Mouse (Mus musculus): Measurements from ENCODE around the gene Aarsd1. TPM values are rescaled to one million over a fixed set of nuclear protein-coding genes. Genes with fewer than 3 reads are reported as not detected.
"Not testable (repeated sequence)": the region's sequence is repeated elsewhere in the genome, so short reads cannot be mapped to it uniquely, and the experiment has no call there.

Aarsd1 gene
- polyA plus RNA-seq, 1 experiment from 2014 or later, result 91.1 TPM

DNA sequence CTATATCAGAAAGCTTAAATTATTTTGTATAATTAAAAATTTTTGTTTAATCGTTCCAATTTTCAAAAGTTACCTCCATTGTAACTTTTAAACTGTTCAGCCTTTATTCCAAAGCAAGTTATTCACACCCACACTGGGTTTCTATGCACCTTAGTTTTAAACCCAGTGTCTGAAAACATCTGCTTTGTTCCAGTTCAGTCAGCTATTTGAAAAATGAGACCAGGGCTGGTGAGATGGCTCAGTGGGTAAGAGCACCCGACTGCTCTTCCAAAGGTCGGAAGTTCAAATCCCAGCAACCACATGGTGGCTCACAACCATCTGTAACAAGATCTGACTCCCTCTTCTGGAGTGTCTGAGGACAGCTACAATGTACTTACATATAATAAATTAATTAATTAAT, 20.6 kb upstream of the Aarsd1 start:
- not testable (repeated sequence) for H3K4me3 ChIP-seq (ENCODE audit: low read depth, low read length); H3K9ac ChIP-seq (ENCODE audit: low read length); H3K4me1 ChIP-seq (ENCODE audit: control insufficient read depth, insufficient read depth, low read length); DNase-seq (ENCODE audit: low spot score, missing footprints); ATAC-seq (ENCODE audit: low FRiP score); H3K9me3 ChIP-seq (ENCODE audit: control insufficient read depth, low read length); H3K36me3 ChIP-seq (ENCODE audit: control insufficient read depth, insufficient read depth, low read length); H3K4me2 ChIP-seq; H3K27me3 ChIP-seq (ENCODE audit: control insufficient read depth, insufficient read depth, low read length); H3K27ac ChIP-seq (ENCODE audit: low read depth, low read length)
- WGBS, result 60% methylated on average over 3 of the region's 3 CpGs

DNA sequence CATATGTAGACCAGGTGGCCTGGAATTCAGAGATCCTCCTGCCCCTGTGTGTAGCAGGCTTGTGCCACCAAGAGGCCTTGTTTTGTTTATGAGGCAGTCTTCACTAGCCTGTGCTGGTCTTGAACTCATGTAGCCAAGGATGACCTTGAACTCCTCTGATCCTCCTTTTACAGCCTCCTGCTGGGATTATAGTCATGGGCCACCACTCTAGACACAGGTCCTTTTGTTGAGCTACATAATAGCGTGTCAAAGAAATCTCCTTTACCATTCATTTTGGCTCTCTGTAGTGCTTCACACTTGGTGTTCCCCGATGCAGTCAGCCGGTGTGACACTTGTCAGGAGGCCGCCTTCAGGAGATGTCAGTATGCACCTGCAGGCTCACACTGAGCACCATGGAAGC, 19.5 kb upstream of the Aarsd1 start:
- Histone ChIP-seq H3K9ac (ENCODE audit: low read length) (no peak overlapping the region), H3K4me2 (no peak overlapping the region), H3K27me3 (ENCODE audit: control insufficient read depth, insufficient read depth, low read length) (no peaks in the 10 kb centered on the region), H3K27ac (ENCODE audit: low read depth, low read length) (no peak overlapping the region), H3K4me1 (ENCODE audit: control insufficient read depth, insufficient read depth, low read length) (no peaks in the 10 kb centered on the region), H3K9me3 (ENCODE audit: control insufficient read depth, low read length) (no peaks in the 10 kb centered on the region), H3K36me3 (ENCODE audit: control insufficient read depth, insufficient read depth, low read length) (peaks cover 11% of the 10 kb centered on the region), H3K4me3 (ENCODE audit: low read depth, low read length) (no peak overlapping the region)
- ATAC-seq (ENCODE audit: low FRiP score) (no peak), DNase-seq (ENCODE audit: low spot score, missing footprints) (no peak)
- WGBS, result 56% methylated on average over 4 of the region's 4 CpGs

DNA sequence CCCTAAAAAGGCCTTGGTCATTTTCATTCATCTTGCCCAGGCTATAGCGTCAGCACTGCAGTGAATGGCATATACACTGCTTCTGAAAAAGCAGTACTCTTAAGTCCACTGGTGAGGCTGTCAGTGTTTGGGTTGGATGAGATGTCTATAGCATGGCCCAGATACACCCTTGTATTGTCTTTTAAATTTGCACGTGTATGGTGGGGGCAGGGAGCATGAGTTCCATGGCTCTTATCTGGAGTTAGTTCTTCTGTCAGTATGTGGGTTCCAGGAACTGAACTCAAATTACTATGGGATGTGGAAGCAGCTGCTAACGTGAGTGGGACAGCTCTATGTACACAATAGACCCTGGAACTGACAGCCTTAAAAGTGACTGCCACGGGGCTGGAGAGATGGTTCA, 18.4 kb upstream of the Aarsd1 start:
- no peak overlapping the region for H3K27ac ChIP-seq (ENCODE audit: low read depth, low read length)
- peaks cover 14% of the 10 kb centered on the region for H3K36me3 ChIP-seq (ENCODE audit: control insufficient read depth, insufficient read depth, low read length)
- H3K4me1 ChIP-seq (ENCODE audit: control insufficient read depth, insufficient read depth, low read length), result no peaks in the 10 kb centered on the region
- WGBS, result 92% methylated on average over 4 of the region's 4 CpGs
- DNase-seq (ENCODE audit: low spot score, missing footprints), result no peak
- H3K27me3 ChIP-seq (ENCODE audit: control insufficient read depth, insufficient read depth, low read length), result no peaks in the 10 kb centered on the region
- no peaks in the 10 kb centered on the region for H3K9me3 ChIP-seq (ENCODE audit: control insufficient read depth, low read length)
- no peak for ATAC-seq (ENCODE audit: low FRiP score)
- no peak overlapping the region for H3K4me3 ChIP-seq (ENCODE audit: low read depth, low read length)
- H3K9ac ChIP-seq (ENCODE audit: low read length), result no peak overlapping the region
- H3K4me2 ChIP-seq, result no peak overlapping the region

DNA sequence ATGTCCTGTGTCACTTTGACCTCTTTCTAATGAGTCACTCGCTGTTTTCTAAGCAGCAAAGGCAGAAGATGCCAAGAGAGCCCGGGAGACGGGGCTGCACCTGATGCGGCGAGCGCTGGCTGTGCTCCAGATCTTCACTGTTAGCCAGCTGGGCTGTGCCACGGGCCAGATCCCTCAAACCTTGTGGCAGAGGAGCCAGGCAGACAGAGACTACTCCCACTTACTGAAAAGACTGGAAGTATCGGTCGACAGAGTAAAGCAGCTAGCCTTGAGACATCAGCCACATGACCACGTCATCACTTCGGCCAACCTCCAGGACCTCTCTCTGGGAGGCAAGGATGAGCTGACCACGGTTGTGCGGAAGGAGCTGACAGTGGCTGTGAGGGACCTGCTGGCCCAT, 16.0 kb upstream of the Aarsd1 start:
- DNase-seq (ENCODE audit: low spot score, missing footprints) (no peak), ATAC-seq (ENCODE audit: low FRiP score) (no peak)
- H3K27me3 ChIP-seq (ENCODE audit: control insufficient read depth, insufficient read depth, low read length), result no peaks in the 10 kb centered on the region
- no peak overlapping the region for H3K4me2 ChIP-seq
- no peaks in the 10 kb centered on the region for H3K4me1 ChIP-seq (ENCODE audit: control insufficient read depth, insufficient read depth, low read length)
- H3K9me3 ChIP-seq (ENCODE audit: control insufficient read depth, low read length), result no peaks in the 10 kb centered on the region
- no peak overlapping the region for H3K9ac ChIP-seq (ENCODE audit: low read length)
- 97% methylated on average over 13 of the region's 13 CpGs for WGBS
- H3K27ac ChIP-seq (ENCODE audit: low read depth, low read length), result no peak overlapping the region
- H3K4me3 ChIP-seq (ENCODE audit: low read depth, low read length), result no peak overlapping the region
- H3K36me3 ChIP-seq (ENCODE audit: control insufficient read depth, insufficient read depth, low read length), result peaks cover 21% of the 10 kb centered on the region

DNA sequence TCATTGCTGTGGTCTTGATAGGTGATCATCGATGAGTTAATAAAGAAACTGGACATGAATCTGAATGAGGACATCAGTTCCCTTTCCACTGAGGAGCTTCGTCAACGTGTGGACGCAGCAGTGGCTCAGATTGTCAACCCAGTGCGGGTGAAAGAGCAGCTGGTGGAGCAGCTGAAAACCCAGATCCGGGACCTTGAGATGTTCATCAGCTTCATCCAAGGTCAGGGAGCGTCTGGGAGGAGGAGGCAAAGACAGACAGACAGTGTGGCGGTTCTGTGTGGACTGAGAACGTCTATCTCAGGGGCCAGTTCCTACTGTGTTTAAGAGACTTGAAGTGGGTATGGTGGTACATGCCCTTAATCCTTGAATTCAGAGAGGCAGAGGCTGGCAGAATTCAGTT, 13.9 kb upstream of the Aarsd1 start:
- no peak overlapping the region for H3K4me3 ChIP-seq (ENCODE audit: low read depth, low read length)
- ATAC-seq (ENCODE audit: low FRiP score) (no peak), DNase-seq (ENCODE audit: low spot score, missing footprints) (no peak)
- 92% methylated on average over 9 of the region's 9 CpGs for WGBS
- H3K27me3 ChIP-seq (ENCODE audit: control insufficient read depth, insufficient read depth, low read length), result no peaks in the 10 kb centered on the region
- no peak overlapping the region for H3K4me2 ChIP-seq
- H3K36me3 ChIP-seq (ENCODE audit: control insufficient read depth, insufficient read depth, low read length), result peaks cover 21% of the 10 kb centered on the region
- peaks cover 4% of the 10 kb centered on the region; the same call in 1 of the 2 replicates for H3K4me1 ChIP-seq (ENCODE audit: control insufficient read depth, insufficient read depth, low read length)
- H3K27ac ChIP-seq (ENCODE audit: low read depth, low read length), result no peak overlapping the region
- H3K9me3 ChIP-seq (ENCODE audit: control insufficient read depth, low read length), result no peaks in the 10 kb centered on the region
- H3K9ac ChIP-seq (ENCODE audit: low read length), result no peak overlapping the region

DNA sequence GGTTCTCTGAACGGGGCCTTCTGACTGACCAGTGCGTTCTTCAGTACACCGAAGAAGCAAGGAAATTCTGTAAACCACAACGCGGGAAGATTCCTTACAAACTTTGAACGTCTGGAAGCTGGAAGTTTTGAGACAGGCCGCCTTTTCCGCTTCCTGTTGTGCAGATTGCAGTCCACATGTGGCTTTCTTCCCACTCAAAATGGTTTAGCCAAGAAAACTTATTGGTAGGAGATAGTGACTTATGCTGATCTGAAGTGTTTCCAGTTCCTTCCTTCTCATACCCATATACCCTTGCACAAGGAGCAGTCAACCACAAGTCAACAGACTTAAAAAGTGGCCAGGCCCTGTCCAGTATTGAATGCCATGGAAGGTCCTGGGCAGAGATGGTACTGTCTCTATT, 8.8 kb upstream of the Aarsd1 start:
- 65% methylated on average over 8 of the region's 8 CpGs for WGBS
- Histone ChIP-seq H3K27me3 (ENCODE audit: control insufficient read depth, insufficient read depth, low read length) (0 out of 2 replicates have a peak, but pooled peaks cover 4% of the 10 kb centered on the region), H3K9me3 (ENCODE audit: control insufficient read depth, low read length) (no peaks in the 10 kb centered on the region), H3K4me1 (ENCODE audit: control insufficient read depth, insufficient read depth, low read length) (peaks cover 17% of the 10 kb centered on the region), H3K4me3 (ENCODE audit: low read depth, low read length) (peak overlapping the region; percentile 95), H3K9ac (ENCODE audit: low read length) (peak overlapping the region; percentile 81; the same call in 1 of the 2 replicates), H3K4me2 (peak overlapping the region; percentile 95), H3K27ac (ENCODE audit: low read depth, low read length) (no peak overlapping the region), H3K36me3 (ENCODE audit: control insufficient read depth, insufficient read depth, low read length) (peaks cover 7% of the 10 kb centered on the region)
- ATAC-seq (ENCODE audit: low FRiP score) (no peak), DNase-seq (ENCODE audit: low spot score, missing footprints) (no peak)

DNA sequence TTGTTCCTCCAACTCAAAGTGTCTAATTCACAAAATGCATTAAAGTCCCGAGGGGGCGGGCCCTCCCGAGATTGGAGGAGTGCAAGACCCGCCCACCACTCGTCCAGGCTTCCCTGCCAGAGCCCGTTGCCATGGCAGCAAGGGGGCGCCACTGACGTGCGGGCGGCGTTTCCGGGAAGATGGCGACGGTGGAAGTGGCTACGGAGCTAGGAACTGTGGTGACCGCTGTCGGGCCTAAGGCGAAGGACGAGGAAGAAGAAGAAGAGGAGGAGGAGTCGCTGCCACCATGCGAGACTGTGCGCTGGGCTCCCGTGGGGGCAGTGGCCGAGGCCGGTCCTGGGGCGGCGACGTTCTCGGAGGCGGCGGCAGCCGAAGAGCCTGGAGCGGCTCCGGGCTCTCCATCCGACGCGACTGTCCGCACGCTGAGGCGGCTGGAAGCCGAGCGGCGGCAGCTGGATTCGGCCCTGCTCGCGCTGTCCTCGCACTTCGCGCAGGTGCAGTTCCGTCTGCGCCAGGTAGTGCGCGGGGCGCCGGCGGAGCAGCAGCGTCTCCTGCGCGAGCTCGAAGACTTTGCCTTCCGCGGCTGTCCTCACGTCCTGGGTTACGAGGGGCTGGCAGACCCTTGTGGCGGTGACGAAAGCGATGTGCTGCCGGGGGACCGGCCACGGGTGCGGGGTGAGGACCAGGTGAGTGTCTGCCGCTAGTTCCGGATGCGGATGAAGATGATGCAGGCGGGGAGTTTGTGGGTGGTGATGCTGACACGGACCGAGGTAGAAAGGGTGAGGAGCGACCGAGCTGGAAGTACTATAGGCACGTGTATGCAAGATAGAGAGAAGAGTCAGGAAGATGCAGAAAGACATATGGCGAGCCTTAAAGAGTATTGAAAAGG, 7.8 kb upstream of the Aarsd1 start, which contains the start of the genes Rundc1 and Ptges3l:
Rundc1 (plus strand) TSS at position 161 of the 889 bp plus-strand sequence.
Ptges3l (minus strand) TSS at position 409 of the 889 bp plus-strand sequence.
- Histone ChIP-seq H3K9me3 (ENCODE audit: control insufficient read depth, low read length) (no peaks in the 10 kb centered on the region), H3K4me2 (peak within 1 kb of the TSS; percentile 95), H3K36me3 (ENCODE audit: control insufficient read depth, insufficient read depth, low read length) (peaks cover 3% of the 10 kb centered on the region; the same call in 1 of the 2 replicates), H3K9ac (ENCODE audit: low read length) (peak within 1 kb of the TSS; percentile 81), H3K27me3 (ENCODE audit: control insufficient read depth, insufficient read depth, low read length) (0 out of 2 replicates have a peak, but pooled peaks cover 4% of the 10 kb centered on the region), H3K4me3 (ENCODE audit: low read depth, low read length) (peak within 1 kb of the TSS; percentile 95), H3K27ac (ENCODE audit: low read depth, low read length) (peak within 1 kb of the TSS; percentile 51), H3K4me1 (ENCODE audit: control insufficient read depth, insufficient read depth, low read length) (peaks cover 17% of the 10 kb centered on the region)
- under 1% methylated on average over 80 of the region's 81 CpGs for WGBS
- ATAC-seq (ENCODE audit: low FRiP score) (peak; percentile 95), DNase-seq (ENCODE audit: low spot score, missing footprints) (peak; percentile 99)

DNA sequence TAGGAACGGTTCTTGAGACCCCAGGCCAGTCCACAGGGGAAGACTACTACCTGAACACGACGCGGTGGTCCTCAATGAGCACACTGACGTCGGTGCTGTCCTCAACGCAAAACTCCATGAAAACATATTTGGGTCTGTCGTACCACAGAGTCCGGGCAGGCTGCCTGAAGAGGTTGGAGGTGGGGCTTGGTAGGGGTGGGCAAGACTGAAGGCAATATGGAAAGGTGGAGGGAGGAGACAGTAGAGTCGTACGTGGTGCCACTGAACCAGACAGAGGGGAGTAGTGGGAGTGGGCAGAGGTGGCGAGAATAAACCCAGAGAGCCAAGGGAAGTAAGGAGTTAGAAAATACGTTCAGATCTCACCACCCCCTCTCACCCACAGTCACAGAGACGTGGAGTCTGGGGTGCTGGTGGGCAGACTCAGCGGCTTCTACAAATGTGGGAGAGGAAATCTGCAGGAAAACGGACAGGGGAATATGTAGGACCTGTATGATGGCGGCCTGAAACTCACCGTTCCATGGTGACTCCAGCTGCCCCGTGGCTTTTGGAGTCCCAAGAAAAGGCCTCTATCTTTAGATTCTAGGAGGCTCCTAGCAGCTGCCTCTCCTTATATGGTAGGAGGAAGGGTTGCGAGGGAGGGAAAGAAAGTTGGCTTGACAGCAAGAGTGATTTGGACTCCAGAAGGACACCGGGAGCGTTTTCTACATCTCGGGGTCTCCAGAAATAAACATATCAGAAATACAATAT, 6.9 kb upstream of the Aarsd1 start, which contains the start of gene Gm27029:
Gm27029 (minus strand) TSS at position 692 of the 747 bp plus-strand sequence.
- Histone ChIP-seq H3K36me3 (ENCODE audit: control insufficient read depth, insufficient read depth, low read length) (no peaks in the 10 kb centered on the region), H3K27me3 (ENCODE audit: control insufficient read depth, insufficient read depth, low read length) (0 out of 2 replicates have a peak, but pooled peaks cover 4% of the 10 kb centered on the region), H3K9me3 (ENCODE audit: control insufficient read depth, low read length) (no peaks in the 10 kb centered on the region), H3K4me3 (ENCODE audit: low read depth, low read length) (peak within 1 kb of the TSS; percentile 95), H3K4me1 (ENCODE audit: control insufficient read depth, insufficient read depth, low read length) (peaks cover 17% of the 10 kb centered on the region), H3K9ac (ENCODE audit: low read length) (peak within 1 kb of the TSS; percentile 81), H3K4me2 (peak within 1 kb of the TSS; percentile 95), H3K27ac (ENCODE audit: low read depth, low read length) (peak within 1 kb of the TSS; percentile 51)
- DNase-seq (ENCODE audit: low spot score, missing footprints) (no peak), ATAC-seq (ENCODE audit: low FRiP score) (peak; percentile 43; the same call in 1 of the 2 replicates)
- 5% methylated on average over 23 of the region's 23 CpGs for WGBS

All from midbrain, embryonic 11.5 days (tissue).